Mouse (Mus musculus) B cell, adult 62 days (primary cell): ENCODE data around the gene Arap2. TPM values are rescaled to one million over a fixed set of nuclear protein-coding genes. Genes with fewer than 3 reads are reported as not detected.

Experiments
- total RNA-seq: library from RNA; stranded (reverse); gene quantifications from 4 replicates; pipeline ENCODE4 v1.2.4, GENCODE M21; 2023

Gene Arap2
- total RNA-seq, result 95.9 to 132 TPM (median 114 TPM) in 4 replicates

GRCm38 (mm10) chr5:62765784-62766701 is at the start of gene Arap2:
TSS of gene Arap2 (minus strand) at chr5:62766159.

DNA sequence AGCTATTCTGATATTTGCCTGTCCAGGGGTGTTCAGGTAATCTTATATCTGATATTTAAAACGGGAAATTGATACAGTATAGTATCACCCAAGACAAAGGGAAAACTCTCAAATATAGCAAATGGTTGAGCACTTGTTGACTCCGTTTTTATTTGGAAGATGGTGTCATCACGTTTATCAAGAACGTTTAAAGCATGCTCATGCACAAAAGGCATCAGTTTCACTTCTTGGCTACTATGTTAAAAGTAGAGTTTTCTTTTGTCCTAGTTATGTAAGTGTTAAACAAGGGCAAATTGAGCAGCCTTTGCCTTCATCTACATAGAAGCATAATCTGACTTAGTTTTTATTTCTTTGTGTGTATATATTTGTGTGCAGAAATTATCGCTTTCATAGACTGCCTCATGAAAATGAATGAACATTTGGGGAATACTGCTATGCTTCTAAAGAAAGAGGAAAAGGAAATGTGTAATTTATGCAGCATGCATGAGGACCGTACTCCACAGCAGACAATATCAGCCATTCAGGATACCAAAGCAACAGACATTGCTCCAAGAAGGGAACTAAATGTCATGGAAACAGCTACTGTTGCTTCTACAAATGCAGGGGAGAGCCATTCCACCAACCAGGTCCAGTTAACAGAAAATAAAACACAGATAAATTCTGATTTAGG is 47.6 kb upstream of the Arap2 start, which contains the start of gene Dthd1:
Gene Dthd1 (plus strand): TSS at position 422 of the 670 bp plus-strand sequence.

Other genes starting within 250 kb of the Arap2 start
- gene Dthd1, start 47.7 kb upstream of the Arap2 start, total RNA-seq, result not detected in 4 replicates